Mouse (Mus musculus) adipocyte (in vitro differentiated cells): Measurements from ENCODE around the gene Ephb1.

Experiments
- DNase-seq: peaks from one replicate; pipeline ENCODE4 v3.0.0-alpha.2; 2016; ENCODE audit warnings: low spot score

Ephb1 gene

GRCm38 (mm10) chr9:102169706-102170105, 184.8 kb downstream of the Ephb1 start:
- no peak for DNase-seq

GRCm38 (mm10) chr9:102155876-102156275, 198.6 kb downstream of the Ephb1 start:
- DNase-seq = no peak

GRCm38 (mm10) chr9:102139181-102139580, 215.3 kb downstream of the Ephb1 start:
- no peak for DNase-seq

GRCm38 (mm10) chr9:102138671-102139070, 215.8 kb downstream of the Ephb1 start:
- DNase-seq = no peak

GRCm38 (mm10) chr9:102138187-102138586, 216.3 kb downstream of the Ephb1 start:
- DNase-seq = no peak

- no peak for DNase-seq
Measured at GRCm38 (mm10) chr9:102130506-102130905, 224.0 kb downstream of the Ephb1 start.

- no peak for DNase-seq
Measured at GRCm38 (mm10) chr9:102126510-102126909, 228.0 kb downstream of the Ephb1 start.

GRCm38 (mm10) chr9:102122880-102123453, 231.5 kb downstream of the Ephb1 start:
- no peak for DNase-seq

GRCm38 (mm10) chr9:102119422-102119821, 235.1 kb downstream of the Ephb1 start:
- DNase-seq = no peak

- DNase-seq = no peak
Measured at GRCm38 (mm10) chr9:102115326-102115725, 239.2 kb downstream of the Ephb1 start.

GRCm38 (mm10) chr9:102111471-102111870, 243.0 kb downstream of the Ephb1 start:
- no peak for DNase-seq

- no peak for DNase-seq
Measured at GRCm38 (mm10) chr9:102107978-102108377, 246.5 kb downstream of the Ephb1 start.

GRCm38 (mm10) chr9:102107213-102107612, 247.3 kb downstream of the Ephb1 start:
- DNase-seq = no peak

GRCm38 (mm10) chr9:102096825-102097224, 257.7 kb downstream of the Ephb1 start:
- no peak for DNase-seq

GRCm38 (mm10) chr9:102088598-102088997, 265.9 kb downstream of the Ephb1 start:
- no peak for DNase-seq

- no peak for DNase-seq
Measured at GRCm38 (mm10) chr9:102086053-102086706, 268.3 kb downstream of the Ephb1 start.

- DNase-seq = no peak
Measured at GRCm38 (mm10) chr9:102085477-102085876, 269.0 kb downstream of the Ephb1 start.

GRCm38 (mm10) chr9:102080934-102081333, 273.6 kb downstream of the Ephb1 start:
- DNase-seq = no peak

- no peak for DNase-seq
Measured at GRCm38 (mm10) chr9:102079151-102079550, 275.3 kb downstream of the Ephb1 start.

GRCm38 (mm10) chr9:102078238-102078637, 276.3 kb downstream of the Ephb1 start:
- DNase-seq = no peak

- DNase-seq = no peak
Measured at GRCm38 (mm10) chr9:102075539-102075938, 279.0 kb downstream of the Ephb1 start.

GRCm38 (mm10) chr9:102073404-102073803, 281.1 kb downstream of the Ephb1 start:
- DNase-seq = no peak

- DNase-seq = no peak
Measured at GRCm38 (mm10) chr9:102069151-102069882, 285.2 kb downstream of the Ephb1 start.
